Mouse (Mus musculus) cortical plate, adult 2 months (tissue): ENCODE measurements around the gene Dlg2.

Source experiments
- CTCF ChIP-seq: fragments of 200-500 bp; IDR thresholded peaks from 2 replicates; pipeline ENCODE4 v1.5.1; 2011; ENCODE audit warnings: mild to moderate bottlenecking, control low read depth, low read length; ENCODE audit not compliant: insufficient read depth; ENCODE audit errors: extremely low read depth
- POLR2A ChIP-seq: fragments of 200-500 bp; IDR thresholded peaks from 2 replicates; pipeline ENCODE4 v1.6.1; 2011; ENCODE audit warnings: mild to moderate bottlenecking, low read length, control low read depth; ENCODE audit not compliant: insufficient read depth; ENCODE audit errors: extremely low read depth

- TF ChIP-seq POLR2A = no peak
- TF ChIP-seq CTCF = no peak
Observed at GRCm38 (mm10) chr7:92461256-92461655, 1984.8 kb downstream of the Dlg2 start.
